Mouse (Mus musculus) layer of hippocampus, postnatal 10 days (tissue): ENCODE data around the gene Ndrg4. TPM values are rescaled to one million over a fixed set of nuclear protein-coding genes. Genes with fewer than 3 reads are reported as not detected.
A peak's percentile ranks its signal among the peaks of the same experiment; 100 is the strongest.

ENCODE experiments used
- DNase-seq, 2 experiments: peaks; one replicate each; pipeline ENCODE4 v3.0.0; 2021; ENCODE audit warnings: low spot score in 2 of 2
- total RNA-seq, 2 experiments: library from RNA; stranded (reverse); gene quantifications; 2 replicates each; pipeline ENCODE4 v1.2.3; 2021

The Ndrg4 gene
- total RNA-seq, 2 experiments from 2014 or later: 1,214 to 1,219 TPM

DNA sequence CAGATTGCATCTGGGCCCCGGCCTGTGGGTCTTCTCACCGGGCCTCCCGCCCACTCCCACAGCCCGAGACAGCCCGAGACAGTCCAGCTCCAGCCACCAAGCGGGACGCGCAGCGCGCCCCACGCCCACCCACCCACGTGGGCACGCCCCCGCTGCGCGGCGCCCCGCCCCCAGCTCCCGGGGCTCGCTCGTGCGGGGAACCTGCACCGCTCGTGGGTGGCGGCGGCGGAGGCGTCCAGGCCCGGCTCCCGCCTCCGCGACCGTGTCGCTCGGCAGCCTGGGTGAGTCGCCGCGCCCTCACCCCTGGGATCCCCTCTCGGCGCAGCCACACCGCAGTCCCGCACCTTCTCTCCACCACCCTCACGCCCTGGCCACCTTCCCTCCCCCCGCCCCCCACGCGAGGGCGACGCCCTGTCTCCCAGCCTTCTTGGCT lies 827 bp downstream of the Ndrg4 start:
- DNase-seq: peak in 1 of 2 experiments; percentile 52

DNA sequence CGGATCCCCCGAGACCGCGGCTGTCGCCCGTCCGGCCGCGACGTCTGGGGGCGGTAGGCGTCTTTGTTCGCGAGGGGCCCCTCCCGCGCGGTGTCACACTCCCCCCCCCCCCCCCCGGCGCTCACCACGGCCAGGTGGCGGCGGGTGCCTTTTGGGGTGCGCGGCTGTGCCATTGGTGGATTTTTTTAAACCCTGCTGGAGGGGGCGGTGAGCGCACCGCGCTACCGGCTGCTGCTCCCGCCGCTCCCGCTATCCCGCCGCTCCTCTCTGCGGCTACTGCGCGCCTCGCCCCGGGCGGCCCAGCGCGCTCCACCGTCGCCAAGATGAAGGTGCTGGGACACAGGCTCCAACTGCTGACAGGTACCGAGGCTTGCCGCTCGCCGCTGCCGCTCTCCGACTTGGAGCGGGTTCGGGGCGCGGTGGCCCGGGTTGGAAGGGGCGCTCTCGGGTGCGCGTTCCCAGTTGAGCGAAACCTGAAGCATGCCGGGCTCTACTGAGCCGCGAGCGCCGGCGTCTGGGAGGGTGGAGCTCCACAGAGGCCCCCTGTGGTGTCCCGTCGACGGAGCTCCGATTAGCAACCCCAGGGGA lies 1.3 kb downstream of the Ndrg4 start:
- peak; percentile 45 to 66 for DNase-seq

DNA sequence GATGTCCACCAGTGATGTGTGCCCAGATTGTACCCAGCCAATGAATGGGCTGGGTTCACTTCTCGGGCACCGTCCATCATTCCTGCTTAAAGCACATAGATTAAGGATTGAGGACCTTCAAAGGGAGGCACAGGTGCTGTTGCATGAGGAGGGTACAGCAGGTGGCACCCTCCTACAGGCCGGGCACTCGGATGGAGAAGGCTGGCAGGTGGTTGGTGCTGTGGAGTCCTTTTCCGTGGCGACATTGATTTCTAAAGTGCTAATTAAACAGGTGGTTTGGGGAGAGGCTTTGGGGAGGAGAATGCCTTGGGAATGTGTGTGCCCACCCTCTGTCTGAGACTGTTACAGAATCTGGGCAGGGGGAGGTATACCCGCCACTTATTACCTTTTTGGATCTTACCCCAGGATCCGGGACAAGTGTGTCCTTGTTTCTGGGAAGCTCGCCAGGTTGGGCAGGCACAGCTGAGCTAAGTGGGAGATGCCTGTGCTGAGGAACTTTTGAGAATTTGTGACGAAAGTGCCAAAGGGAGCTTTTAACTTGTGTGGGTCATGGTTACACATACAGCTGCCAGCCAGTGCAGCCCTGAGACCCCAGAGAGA lies 11.4 kb downstream of the Ndrg4 start:
- peak; percentile 49 to 65 for DNase-seq

DNA sequence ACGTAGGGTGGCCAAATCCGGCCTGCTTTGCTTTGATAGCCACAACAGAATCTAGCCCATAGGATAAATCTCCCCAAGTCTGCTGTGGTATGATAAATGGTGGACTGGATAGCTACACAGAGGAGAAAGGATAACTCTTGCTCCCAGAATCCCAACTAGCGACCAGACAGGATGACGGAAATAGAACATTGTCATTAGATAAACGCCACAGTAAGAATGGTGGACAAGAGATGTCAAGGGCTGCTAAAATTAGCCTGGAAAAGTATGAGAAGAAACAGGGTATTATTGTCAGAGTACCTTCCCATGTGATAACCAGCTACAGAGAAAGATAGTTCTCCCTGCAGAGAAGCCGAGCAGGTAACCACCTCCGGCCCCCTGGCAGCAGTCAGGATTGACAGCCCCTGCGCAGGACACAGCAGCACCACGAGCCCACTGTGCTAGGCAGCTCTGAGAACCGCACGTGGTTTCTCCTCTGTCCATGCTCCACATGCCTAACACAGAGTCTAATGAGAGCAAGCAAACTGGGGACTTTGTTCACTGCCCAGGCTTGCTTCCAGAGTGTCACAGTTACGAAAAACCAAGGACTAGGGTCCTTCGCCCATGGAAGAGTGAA lies 14.3 kb downstream of the Ndrg4 start:
- no peak for DNase-seq

DNA sequence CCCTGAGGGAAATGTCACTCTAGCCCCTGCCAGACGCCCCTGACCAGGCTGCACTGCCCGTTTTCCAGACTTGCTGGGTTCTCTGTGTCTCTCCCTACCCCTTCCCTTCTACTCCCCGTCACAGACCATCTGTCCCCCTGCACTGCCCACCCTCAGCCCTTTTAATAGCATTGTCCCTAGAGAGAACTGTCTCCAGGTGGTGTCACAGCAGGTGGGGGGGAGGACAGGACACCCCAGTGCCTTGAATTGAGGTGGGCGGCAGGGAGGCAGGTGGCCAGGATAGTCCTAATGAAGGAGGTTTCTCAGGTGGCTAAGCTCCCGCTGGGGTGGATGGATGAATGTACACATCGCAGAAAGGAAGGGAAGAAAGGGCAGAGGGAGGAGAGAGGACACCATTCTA lies 17.9 kb downstream of the Ndrg4 start:
- DNase-seq: peak in 1 of 2 experiments; percentile 43

DNA sequence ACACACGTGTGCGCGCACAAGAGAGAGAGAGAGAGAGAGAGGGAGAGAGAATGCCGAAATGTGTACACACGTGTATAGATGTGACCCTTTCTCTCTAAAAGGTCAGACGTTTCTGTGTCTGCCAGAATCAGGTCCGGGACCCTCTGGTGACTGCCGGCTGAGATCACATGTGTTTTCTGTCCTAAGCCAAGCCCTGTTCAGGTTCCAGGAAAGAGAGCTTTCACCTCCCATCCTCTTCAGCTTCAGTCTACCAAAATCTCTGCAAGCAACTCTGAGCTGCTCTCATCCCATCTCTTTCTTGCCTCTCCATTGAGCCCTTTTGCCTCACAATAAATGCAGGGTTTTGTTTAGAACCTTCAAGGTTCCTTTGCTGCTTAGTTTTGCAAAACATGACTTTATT lies 19.9 kb downstream of the Ndrg4 start:
- no peak for DNase-seq

DNA sequence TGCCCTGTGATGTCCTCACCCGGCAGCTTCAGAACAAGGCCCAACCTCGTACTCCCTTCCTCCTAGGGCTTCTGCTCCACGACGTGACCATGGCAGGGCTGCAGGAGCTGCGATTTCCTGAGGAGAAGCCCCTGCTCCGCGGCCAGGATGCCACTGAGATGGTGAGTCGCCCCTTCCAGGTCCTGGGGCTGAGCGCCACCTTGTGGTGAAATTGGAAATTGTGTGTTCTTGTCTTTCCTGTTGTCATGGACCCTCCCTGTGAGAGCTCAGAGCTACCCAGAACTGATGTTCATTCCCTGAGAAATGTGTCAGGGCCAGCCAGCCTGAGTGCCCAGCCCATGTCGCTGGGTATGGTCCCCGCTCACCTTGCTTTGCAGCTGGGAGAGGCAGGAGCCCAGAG lies 20.3 kb downstream of the Ndrg4 start:
- DNase-seq: peak; percentile 95 to 97

DNA sequence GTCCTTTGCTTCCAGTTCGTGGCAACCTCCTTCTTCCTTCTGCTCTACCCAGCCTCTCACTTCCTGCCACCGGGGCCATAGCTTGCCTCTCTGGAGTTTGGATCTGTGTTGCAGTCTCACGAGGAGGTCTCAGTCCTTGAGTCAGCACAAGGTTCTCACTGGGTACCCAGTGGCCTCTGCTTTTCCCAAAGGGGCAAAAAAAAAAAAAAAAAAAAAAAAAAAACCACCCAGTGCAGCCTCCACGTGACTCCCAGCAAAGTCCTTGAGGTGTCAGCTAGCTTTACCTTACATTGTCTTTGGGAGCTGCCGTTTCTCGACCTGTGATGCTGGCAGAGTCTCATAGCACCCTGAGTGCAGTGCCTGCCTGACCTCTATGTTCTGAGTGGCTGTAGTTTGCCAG lies 21.4 kb downstream of the Ndrg4 start:
- DNase-seq: no peak

DNA sequence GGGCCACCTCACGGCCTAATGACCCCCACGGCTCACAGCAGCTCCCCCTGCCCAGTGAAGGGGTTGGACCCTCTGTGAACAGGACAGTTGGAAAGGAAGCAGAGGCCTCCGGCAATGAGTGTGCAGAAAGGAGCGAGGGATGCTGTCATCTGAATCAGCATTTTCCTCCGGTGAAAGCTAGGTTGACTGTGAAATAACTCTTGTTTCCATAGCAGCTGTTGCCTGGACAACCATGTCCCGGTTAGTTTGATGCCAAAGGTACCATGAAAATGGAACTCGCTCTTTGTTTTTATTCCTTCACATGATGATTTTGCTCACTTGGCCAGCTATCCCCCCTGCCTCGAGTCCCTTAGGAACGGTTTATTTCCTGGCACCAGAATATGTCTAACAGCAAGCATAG lies 23.5 kb downstream of the Ndrg4 start:
- peak; percentile 58 to 66 for DNase-seq

DNA sequence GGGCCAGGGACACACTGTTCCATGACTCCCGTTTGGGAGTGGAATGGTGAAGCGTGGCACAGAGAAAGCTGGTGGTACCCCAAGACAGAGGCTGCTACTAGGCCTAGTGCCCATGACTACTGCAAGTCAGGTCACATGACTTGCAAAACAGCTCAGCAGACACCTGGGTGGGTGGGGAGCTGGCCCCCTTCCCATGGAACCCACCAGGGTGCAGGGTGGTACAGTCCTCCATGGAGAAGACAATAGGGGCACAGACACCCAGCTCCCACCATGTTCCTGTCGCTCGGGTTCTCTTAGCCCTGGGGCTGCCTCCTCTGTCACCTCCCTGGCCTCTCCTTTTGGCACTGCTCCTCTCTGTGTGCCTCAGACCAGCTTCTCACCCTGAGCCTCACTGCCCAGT lies 25.0 kb downstream of the Ndrg4 start:
- DNase-seq: no peak

DNA sequence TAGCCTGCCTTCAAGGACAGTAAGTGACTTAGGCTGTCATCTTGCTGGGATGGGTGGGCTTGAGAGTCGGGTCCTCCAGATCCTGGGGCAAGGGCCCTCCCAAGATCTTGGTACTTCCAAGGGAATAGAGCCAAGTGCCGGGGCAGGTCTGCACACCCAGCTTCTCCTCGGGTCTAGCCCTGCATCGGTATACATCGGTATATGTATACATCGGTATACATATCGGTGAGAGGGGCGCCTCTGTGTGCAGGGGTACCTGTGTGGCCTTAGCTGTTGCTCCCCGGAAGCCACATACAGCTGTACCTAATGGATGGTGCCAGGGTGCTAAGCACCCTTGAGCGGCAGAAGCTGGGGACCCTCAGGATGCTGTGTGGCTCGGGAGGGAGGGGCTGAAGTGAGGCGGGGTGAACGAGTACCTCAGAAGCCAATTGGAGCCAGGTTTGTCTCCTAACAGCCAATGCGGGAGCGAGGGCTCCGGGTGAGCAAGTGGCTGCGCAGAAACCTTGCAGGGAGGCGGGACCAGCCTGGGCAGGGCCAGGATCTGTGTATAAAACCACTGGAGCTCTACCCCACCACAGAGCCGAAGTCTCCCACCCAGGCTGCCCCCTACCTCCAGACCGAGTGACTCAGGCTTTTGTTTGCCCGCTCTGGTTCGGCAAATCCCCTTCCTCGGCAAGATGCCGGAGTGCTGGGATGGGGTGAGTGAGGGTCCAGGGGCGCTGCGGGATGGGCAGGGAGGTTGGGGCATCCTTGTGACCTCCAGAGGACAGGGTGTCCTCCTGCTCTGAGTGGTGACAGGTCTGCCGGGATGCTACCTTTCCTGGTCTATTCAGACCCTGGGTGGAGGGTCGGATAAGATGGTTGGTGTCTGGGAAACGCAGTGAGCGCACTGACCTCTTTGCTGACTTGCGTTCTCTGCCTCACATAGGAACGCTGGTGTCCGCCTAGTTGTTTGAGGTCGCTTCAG lies 26.0 kb downstream of the Ndrg4 start:
- DNase-seq: peak; percentile 84 to 90

DNA sequence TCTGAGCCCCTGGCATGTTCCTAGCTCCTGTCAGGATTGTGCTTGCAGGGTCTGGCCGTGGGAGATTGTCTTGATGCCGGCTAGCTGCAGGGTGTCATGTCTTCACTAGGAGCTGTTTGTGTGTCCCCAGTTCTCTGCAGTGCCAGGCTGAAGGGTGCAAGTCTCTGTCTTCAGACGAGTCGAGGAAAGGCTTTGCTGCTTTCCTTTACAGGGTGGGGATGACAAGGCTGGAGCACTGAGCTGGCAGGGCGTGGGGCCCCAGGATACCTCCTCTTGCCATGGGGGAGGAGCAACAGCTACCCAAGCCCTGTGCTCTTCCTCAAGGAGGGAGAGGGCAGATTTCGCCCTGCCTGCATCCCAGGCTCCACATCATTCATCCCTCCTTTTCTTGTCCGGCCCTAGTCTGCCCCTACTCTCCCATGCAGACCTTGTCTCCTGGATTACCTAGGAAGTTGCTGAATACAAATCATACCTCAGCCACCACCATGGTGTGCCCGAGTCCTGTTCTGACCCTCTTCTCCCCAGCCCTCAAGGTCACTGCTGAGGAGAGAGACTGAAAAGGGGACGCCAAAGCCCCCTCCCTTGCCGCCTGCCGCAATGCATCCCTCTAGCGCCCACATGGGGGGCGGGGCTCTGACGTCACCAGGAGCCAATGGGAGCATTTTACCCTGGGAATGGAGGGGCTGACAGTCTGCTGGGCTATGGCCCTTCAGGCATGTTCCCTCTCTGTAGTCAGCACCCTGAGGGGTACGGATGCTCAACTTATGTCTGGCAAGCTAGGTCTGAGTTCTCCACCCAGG lies 26.9 kb downstream of the Ndrg4 start:
- DNase-seq: peak; percentile 83 to 90

DNA sequence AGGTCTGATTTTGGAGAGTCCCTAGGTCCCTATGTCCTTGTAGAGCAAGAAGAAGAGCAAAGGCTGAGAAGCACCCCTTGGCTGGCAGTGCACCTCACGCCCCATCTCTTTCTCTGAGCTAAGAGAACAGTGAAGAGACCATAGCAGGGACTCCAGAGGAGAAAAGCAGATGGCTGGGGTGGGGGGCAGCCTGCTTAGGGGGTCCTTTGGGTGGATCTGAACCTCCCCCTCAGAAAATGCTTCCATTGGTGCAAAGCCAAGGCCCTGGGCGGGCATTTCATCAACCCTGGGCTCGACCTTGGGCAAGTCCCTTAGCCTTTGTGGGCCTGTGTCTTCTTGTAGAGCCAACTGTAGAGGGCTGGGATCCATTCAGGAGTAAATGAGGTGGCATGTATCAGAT lies 27.8 kb downstream of the Ndrg4 start:
- DNase-seq: no peak

DNA sequence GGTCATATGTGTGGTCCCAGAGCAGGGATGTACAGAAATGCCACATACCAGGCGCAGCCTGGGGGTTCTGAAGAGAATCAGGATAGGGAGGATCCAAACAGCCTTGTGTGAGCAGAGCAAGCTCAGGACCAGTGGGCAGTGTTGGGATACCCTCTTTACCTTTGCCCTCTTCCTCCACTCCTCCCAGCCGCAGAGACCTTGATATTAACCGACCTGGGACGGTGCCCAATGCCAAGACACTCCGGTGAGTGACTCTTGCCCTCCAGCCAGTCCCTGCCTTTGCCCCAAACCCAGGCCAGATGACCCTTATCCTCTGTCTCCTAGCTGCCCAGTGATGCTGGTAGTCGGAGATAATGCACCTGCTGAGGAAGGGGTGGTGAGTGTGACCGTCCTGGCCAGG lies 32.8 kb downstream of the Ndrg4 start:
- peak in 1 of 2 experiments; percentile 4 for DNase-seq

DNA sequence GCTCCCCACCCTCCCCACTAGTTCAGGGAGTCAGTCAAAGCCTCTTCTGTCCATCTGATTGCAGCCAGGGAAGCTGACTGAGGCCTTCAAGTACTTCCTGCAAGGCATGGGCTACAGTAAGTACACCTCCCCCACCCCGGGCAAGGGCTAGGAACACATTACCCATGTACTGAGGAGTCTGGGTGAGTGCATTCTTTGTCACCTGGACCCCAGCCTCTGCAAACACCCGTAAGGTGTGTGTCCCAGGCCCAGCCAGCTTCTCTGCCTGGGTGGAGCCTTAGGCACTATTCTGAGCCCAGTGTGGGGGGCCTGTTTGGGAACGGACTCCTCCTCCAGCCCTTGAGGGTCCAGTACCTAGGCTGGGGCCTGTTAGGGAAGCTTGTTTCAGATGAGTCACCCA lies 34.2 kb downstream of the Ndrg4 start:
- peak; percentile 3 to 13 for DNase-seq

DNA sequence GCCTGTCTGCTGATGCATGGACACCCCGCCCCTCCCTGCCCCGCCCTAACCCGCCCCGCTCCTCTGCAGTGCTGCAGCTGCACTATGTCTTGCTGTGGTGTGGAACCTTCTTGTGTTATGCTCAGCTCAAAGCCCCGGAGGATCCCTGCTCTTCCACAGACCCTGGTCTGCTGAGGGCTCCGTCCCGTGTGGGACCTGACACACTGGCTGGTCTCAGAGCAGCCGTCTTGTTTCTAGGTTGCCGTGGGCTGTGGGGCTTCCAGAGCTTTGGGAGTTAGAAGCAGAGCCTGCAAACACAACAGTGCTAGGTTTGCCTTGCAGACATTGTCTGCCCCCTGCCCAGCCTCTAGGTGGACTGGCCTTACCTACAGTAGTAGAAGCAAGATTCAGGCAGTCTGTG lies 35.6 kb downstream of the Ndrg4 start:
- DNase-seq: no peak

DNA sequence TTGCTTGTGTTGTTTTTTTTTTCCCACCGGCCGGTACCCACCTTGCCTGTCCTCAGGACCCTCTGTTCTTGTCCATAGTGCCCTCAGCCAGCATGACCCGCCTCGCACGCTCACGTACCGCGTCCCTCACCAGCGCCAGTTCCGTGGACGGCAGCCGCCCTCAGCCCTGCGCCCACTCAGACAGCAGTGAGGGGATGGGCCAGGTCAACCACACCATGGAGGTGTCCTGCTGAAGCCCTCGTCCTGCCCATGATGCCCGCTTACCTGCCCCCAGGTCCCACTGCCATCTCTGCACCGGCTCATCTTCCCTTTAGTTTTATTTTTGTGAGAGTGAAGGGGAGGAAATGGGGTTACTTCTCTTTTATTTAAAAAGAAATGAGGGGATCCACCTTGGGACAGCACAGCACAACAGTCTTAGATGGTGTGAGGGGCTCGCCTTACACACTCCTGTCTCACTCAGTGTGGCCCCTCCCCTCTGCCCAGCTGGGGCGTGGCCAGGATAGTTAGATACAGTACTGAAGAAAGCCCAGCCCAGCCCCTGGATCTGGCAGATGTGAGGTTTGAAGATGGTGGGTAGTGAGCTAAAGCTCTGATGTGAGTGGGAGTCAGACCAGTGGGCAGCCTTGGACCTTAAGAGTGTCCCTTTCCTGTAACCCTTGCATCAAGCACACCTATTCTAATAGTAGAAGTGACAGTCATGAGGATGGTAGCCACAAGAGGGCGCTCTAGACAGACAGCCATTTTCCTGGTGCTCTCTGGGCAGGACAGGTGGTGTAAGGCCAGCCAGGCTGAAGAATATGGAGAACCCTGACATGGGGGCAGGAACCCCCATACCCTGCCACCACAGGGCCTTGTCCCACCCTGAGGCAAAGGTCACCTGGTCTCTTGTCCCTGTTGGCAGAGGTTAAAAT lies 36.6 kb downstream of the Ndrg4 start:
- DNase-seq: peak; percentile 71 to 75

DNA sequence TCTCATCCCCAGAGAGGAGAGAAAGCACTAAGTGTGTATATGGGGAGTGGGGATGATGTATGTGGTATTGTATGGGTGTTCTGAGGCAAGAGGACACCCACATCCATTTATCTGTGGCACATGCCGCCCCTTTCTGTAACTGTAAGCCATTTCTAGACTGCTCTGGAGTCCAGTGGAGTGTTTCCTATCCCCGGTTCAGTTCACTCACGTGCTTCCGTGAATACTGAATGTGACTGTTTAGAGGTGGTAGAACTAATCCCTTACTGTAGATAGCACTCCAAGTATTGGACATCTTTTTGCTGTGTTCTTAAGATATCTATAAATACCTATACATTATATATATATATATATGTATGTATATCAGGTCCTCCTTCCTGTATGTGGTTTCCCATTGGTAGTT lies 37.6 kb downstream of the Ndrg4 start:
- no peak for DNase-seq

DNA sequence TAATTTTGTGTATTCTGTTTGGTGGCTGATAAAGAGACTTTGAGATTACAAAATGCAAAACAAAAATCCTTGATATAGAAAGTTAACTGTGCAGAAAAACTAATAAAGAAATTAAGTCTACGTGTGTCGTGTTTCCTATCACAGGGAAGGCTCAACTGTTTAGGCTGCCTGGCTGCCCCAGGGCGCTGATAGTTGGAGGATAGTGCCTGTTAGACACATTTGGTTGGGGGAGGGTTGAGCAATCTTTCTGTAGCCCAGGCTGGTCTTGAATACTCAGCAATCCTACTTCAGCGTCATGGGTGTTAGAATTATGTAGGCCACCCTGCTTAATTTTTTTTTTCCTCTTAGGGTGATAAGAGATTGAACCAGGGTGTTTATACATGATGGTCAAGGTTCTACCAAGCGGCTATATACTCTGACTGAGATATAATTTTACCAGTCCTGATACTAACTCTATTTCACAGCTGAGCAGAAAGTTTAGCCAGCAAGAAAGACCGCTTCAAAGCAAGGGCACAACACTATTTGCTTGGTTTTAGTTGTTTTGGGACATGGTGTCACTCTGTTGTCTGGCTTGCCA lies 38.1 kb downstream of the Ndrg4 start:
- no peak for DNase-seq
